Mouse (Mus musculus) hindbrain, embryonic 15.5 days (tissue): ENCODE results near the gene Sptlc3. TPM values are rescaled to one million over a fixed set of nuclear protein-coding genes. Genes with fewer than 3 reads are reported as not detected.

ENCODE experiments used
- ATAC-seq: fragments of 200-750 bp; cut with Nextera tagmentation; 2 replicates; pipeline ENCODE4 v1.8.0; 2017; ENCODE audit warnings: low read depth, moderate number of reproducible peaks, moderate TSS enrichment; ENCODE audit not compliant: low FRiP score
- H3K27ac ChIP-seq: fragments of 300-500 bp; sonication (generic); replicated peaks from 2 replicates; pipeline ENCODE4 v1.5.1; 2015; ENCODE audit warnings: mild to moderate bottlenecking, inconsistent platforms
- H3K27me3 ChIP-seq: fragments of 300-500 bp; sonication (generic); 2 replicates; pipeline ENCODE4 v1.6.1; 2015; ENCODE audit warnings: control low read depth, inconsistent platforms
- H3K36me3 ChIP-seq: fragments of 300-500 bp; sonication (generic); 2 replicates; pipeline ENCODE4 v1.6.1; 2015; ENCODE audit warnings: control low read depth, inconsistent platforms
- H3K4me1 ChIP-seq: fragments of 300-500 bp; sonication (generic); replicated peaks from 2 replicates; pipeline ENCODE4 v1.6.1; 2015; ENCODE audit warnings: control low read depth, inconsistent platforms
- H3K4me2 ChIP-seq: fragments of 300-500 bp; sonication (generic); 2 replicates; pipeline ENCODE4 v1.6.1; 2015; ENCODE audit warnings: moderate library complexity, mild to moderate bottlenecking, inconsistent platforms
- H3K4me3 ChIP-seq: fragments of 300-500 bp; sonication (generic); 2 replicates; pipeline ENCODE4 v1.5.1; 2015; ENCODE audit warnings: mild to moderate bottlenecking, inconsistent platforms
- H3K9ac ChIP-seq: fragments of 300-500 bp; sonication (generic); 2 replicates; pipeline ENCODE4 v1.6.1; 2015; ENCODE audit warnings: inconsistent platforms
- H3K9me3 ChIP-seq: fragments of 300-500 bp; sonication (generic); 2 replicates; pipeline ENCODE4 v1.6.1; 2016; ENCODE audit warnings: control low read depth, inconsistent platforms
- WGBS: fragments of 180-500 bp; shearing (Covaris S2); methylation state at CpG from one replicate; pipeline ENCODE4 v1.1.7; 2015; 5-methylcytosine and 5-hydroxymethylcytosine counted together
- polyA plus RNA-seq: library from polyadenylated mRNA; unstranded; fragments of >200 nt; fragmentation: Nextera tagmentation; extraction: Ambion mirVana; gene quantifications from 2 replicates; pipeline ENCODE4 v1.2.1, GENCODE M21; 2015

Sptlc3 gene
- polyA plus RNA-seq: 0.06 and 0.07 TPM in 2 replicates

- Histone ChIP-seq H3K9me3 (no peaks in the 10 kb centered on the region), H3K27ac (no peak within 1 kb of the TSS), H3K4me3 (no peak within 1 kb of the TSS), H3K36me3 (no peaks in the 10 kb centered on the region), H3K4me2 (no peak within 1 kb of the TSS), H3K4me1 (no peaks in the 10 kb centered on the region), H3K9ac (no peak within 1 kb of the TSS), H3K27me3 (no peaks in the 10 kb centered on the region)
- 67% methylated on average over 5 of the region's 5 CpGs for WGBS
- ATAC-seq: no peak
Observed at GRCm38 (mm10) chr2:139493836-139494235, at the start of gene Sptlc3. Gene Sptlc3 (plus strand): TSS chr2:139493913.

- Histone ChIP-seq H3K9me3 (no peaks in the 10 kb centered on the region), H3K9ac (no peak overlapping the region), H3K36me3 (no peaks in the 10 kb centered on the region), H3K27me3 (no peaks in the 10 kb centered on the region), H3K4me3 (no peak overlapping the region), H3K4me2 (no peak overlapping the region), H3K27ac (no peak overlapping the region), H3K4me1 (no peaks in the 10 kb centered on the region)
- no peak for ATAC-seq
- 83% methylated on average over 4 of the region's 4 CpGs for WGBS
Observed at GRCm38 (mm10) chr2:139467726-139468125, 26.0 kb upstream of the Sptlc3 start.

GRCm38 (mm10) chr2:139488708-139489107 is 5.0 kb upstream of the Sptlc3 start:
- Histone ChIP-seq H3K4me1 (no peaks in the 10 kb centered on the region), H3K9me3 (no peaks in the 10 kb centered on the region), H3K36me3 (no peaks in the 10 kb centered on the region), H3K4me3 (no peak overlapping the region), H3K27me3 (no peaks in the 10 kb centered on the region), H3K4me2 (no peak overlapping the region), H3K9ac (no peak overlapping the region), H3K27ac (no peak overlapping the region)
- no peak for ATAC-seq
- 62% methylated on average over 5 of the region's 5 CpGs for WGBS

GRCm38 (mm10) chr2:139494629-139495028 is 916 bp downstream of the Sptlc3 start:
- no peak overlapping the region for H3K4me2 ChIP-seq
- 44% methylated on average over 5 of the region's 5 CpGs for WGBS
- H3K9ac ChIP-seq: no peak overlapping the region
- H3K9me3 ChIP-seq: no peaks in the 10 kb centered on the region
- no peak overlapping the region for H3K27ac ChIP-seq
- H3K27me3 ChIP-seq: no peaks in the 10 kb centered on the region
- no peak for ATAC-seq
- H3K4me1 ChIP-seq: no peaks in the 10 kb centered on the region
- H3K36me3 ChIP-seq: no peaks in the 10 kb centered on the region
- H3K4me3 ChIP-seq: no peak overlapping the region

- Histone ChIP-seq H3K27me3 (no peaks in the 10 kb centered on the region), H3K9ac (no peak overlapping the region), H3K36me3 (no peaks in the 10 kb centered on the region), H3K4me3 (no peak overlapping the region), H3K4me2 (no peak overlapping the region), H3K9me3 (no peaks in the 10 kb centered on the region), H3K27ac (no peak overlapping the region), H3K4me1 (no peaks in the 10 kb centered on the region)
- ATAC-seq: no peak
- WGBS: 78% methylated on average over 5 of the region's 5 CpGs
Observed at GRCm38 (mm10) chr2:139561966-139562505, 68.3 kb downstream of the Sptlc3 start.

GRCm38 (mm10) chr2:139579280-139579679 is 85.6 kb downstream of the Sptlc3 start:
- Histone ChIP-seq H3K4me1 (no peaks in the 10 kb centered on the region), H3K9me3 (no peaks in the 10 kb centered on the region), H3K27ac (no peak overlapping the region), H3K4me2 (no peak overlapping the region), H3K9ac (no peak overlapping the region), H3K4me3 (no peak overlapping the region), H3K36me3 (no peaks in the 10 kb centered on the region), H3K27me3 (no peaks in the 10 kb centered on the region)
- no peak for ATAC-seq
- WGBS: 10% methylated on average over 3 of the region's 3 CpGs

- Histone ChIP-seq H3K4me1 (no peaks in the 10 kb centered on the region), H3K4me3 (no peak overlapping the region), H3K27me3 (no peaks in the 10 kb centered on the region), H3K9me3 (no peaks in the 10 kb centered on the region), H3K27ac (no peak overlapping the region), H3K9ac (no peak overlapping the region), H3K4me2 (no peak overlapping the region), H3K36me3 (no peaks in the 10 kb centered on the region)
- WGBS: 68% methylated on average over 6 of the region's 6 CpGs
- no peak for ATAC-seq
Observed at GRCm38 (mm10) chr2:139582766-139583165, 89.1 kb downstream of the Sptlc3 start.

- Histone ChIP-seq H3K9ac (no peak overlapping the region), H3K36me3 (no peaks in the 10 kb centered on the region), H3K27me3 (no peaks in the 10 kb centered on the region), H3K27ac (no peak overlapping the region), H3K4me3 (no peak overlapping the region), H3K4me1 (no peaks in the 10 kb centered on the region), H3K4me2 (no peak overlapping the region), H3K9me3 (no peaks in the 10 kb centered on the region)
- no peak for ATAC-seq
- WGBS: 87% methylated on average over 2 of the region's 2 CpGs
Observed at GRCm38 (mm10) chr2:139587660-139588200, 94.0 kb downstream of the Sptlc3 start.

- Histone ChIP-seq H3K27ac (no peak overlapping the region), H3K4me2 (no peak overlapping the region), H3K4me1 (no peaks in the 10 kb centered on the region), H3K27me3 (no peaks in the 10 kb centered on the region), H3K36me3 (no peaks in the 10 kb centered on the region), H3K9me3 (no peaks in the 10 kb centered on the region), H3K4me3 (no peak overlapping the region), H3K9ac (no peak overlapping the region)
- WGBS: 45% methylated on average over 4 of the region's 4 CpGs
- ATAC-seq: no peak
Observed at GRCm38 (mm10) chr2:139589905-139590304, 96.2 kb downstream of the Sptlc3 start.

GRCm38 (mm10) chr2:139590888-139591698 is 97.4 kb downstream of the Sptlc3 start:
- 50% methylated on average over 10 of the region's 10 CpGs for WGBS
- no peaks in the 10 kb centered on the region for H3K36me3 ChIP-seq
- ATAC-seq: peak; percentile 81
- no peaks in the 10 kb centered on the region for H3K4me1 ChIP-seq
- no peak overlapping the region for H3K4me3 ChIP-seq
- H3K9ac ChIP-seq: no peak overlapping the region
- H3K27me3 ChIP-seq: no peaks in the 10 kb centered on the region
- H3K27ac ChIP-seq: no peak overlapping the region
- no peak overlapping the region for H3K4me2 ChIP-seq
- no peaks in the 10 kb centered on the region for H3K9me3 ChIP-seq

GRCm38 (mm10) chr2:139592109-139592508 is 98.4 kb downstream of the Sptlc3 start:
- Histone ChIP-seq H3K4me3 (no peak overlapping the region), H3K4me1 (no peaks in the 10 kb centered on the region), H3K9ac (no peak overlapping the region), H3K36me3 (no peaks in the 10 kb centered on the region), H3K9me3 (no peaks in the 10 kb centered on the region), H3K27me3 (no peaks in the 10 kb centered on the region), H3K27ac (no peak overlapping the region), H3K4me2 (no peak overlapping the region)
- 90% methylated on average over 7 of the region's 7 CpGs for WGBS
- no peak for ATAC-seq

GRCm38 (mm10) chr2:139597229-139597628 is 103.5 kb downstream of the Sptlc3 start:
- Histone ChIP-seq H3K27ac (no peak overlapping the region), H3K4me1 (no peaks in the 10 kb centered on the region), H3K9me3 (no peaks in the 10 kb centered on the region), H3K4me2 (no peak overlapping the region), H3K27me3 (no peaks in the 10 kb centered on the region), H3K4me3 (no peak overlapping the region), H3K9ac (no peak overlapping the region), H3K36me3 (no peaks in the 10 kb centered on the region)
- no peak for ATAC-seq
- WGBS: 96% methylated on average over 5 of the region's 5 CpGs
